Mouse (Mus musculus) forebrain, embryonic 15.5 days (tissue): ENCODE measurements around the gene Cyp26a1. TPM values are rescaled to one million over a fixed set of nuclear protein-coding genes. Genes with fewer than 3 reads are reported as not detected.

Experiments
- ATAC-seq: fragments of 200-750 bp; cut with Nextera tagmentation; replicated peaks from 2 replicates; pipeline ENCODE4 v1.8.0; 2017; ENCODE audit warnings: mild to moderate bottlenecking, moderate TSS enrichment, moderate library complexity
- H3K27ac ChIP-seq: fragments of 300-500 bp; sonication (generic); replicated peaks from 2 replicates; pipeline ENCODE4 v1.5.1; 2015; ENCODE audit warnings: mild to moderate bottlenecking, inconsistent platforms
- H3K27me3 ChIP-seq: fragments of 300-500 bp; sonication (generic); 2 replicates; pipeline ENCODE4 v1.6.1; 2015; ENCODE audit warnings: inconsistent platforms
- H3K36me3 ChIP-seq: fragments of 300-500 bp; sonication (generic); 2 replicates; pipeline ENCODE4 v1.6.1; 2015; ENCODE audit warnings: mild to moderate bottlenecking, inconsistent platforms
- H3K4me1 ChIP-seq: fragments of 300-500 bp; sonication (generic); 2 replicates; pipeline ENCODE4 v1.6.1; 2015; ENCODE audit warnings: inconsistent platforms
- H3K4me2 ChIP-seq: fragments of 300-500 bp; sonication (generic); replicated peaks from 2 replicates; pipeline ENCODE4 v1.6.1; 2015; ENCODE audit warnings: mild to moderate bottlenecking, inconsistent platforms
- H3K4me3 ChIP-seq: fragments of 300-500 bp; sonication (generic); 2 replicates; pipeline ENCODE4 v1.5.1; 2015; ENCODE audit warnings: mild to moderate bottlenecking, inconsistent platforms
- H3K9ac ChIP-seq: fragments of 300-500 bp; sonication (generic); replicated peaks from 2 replicates; pipeline ENCODE4 v1.6.1; 2015; ENCODE audit warnings: mild to moderate bottlenecking, inconsistent platforms
- H3K9me3 ChIP-seq: fragments of 300-500 bp; sonication (generic); 2 replicates; pipeline ENCODE4 v1.6.1; 2016; ENCODE audit warnings: inconsistent platforms
- WGBS: fragments of 180-500 bp; shearing (Covaris S2); methylation state at CpG from one replicate; pipeline ENCODE4 v1.1.7; 2015; ENCODE audit warnings: mixed read lengths; 5-methylcytosine and 5-hydroxymethylcytosine counted together
- polyA plus RNA-seq: library from polyadenylated mRNA; unstranded; fragments of >200 nt; fragmentation: Nextera tagmentation; extraction: Ambion mirVana; gene quantifications from 2 replicates; pipeline ENCODE4 v1.2.1, GENCODE M21; 2015

Cyp26a1 gene
- polyA plus RNA-seq, 1 experiment from 2014 or later: not detected

GRCm38 (mm10) chr19:37686941-37687850 lies 10.4 kb upstream of the Cyp26a1 start:
- Histone ChIP-seq H3K4me2 (no peak overlapping the region), H3K27me3 (peaks cover 97% of the 10 kb centered on the region), H3K36me3 (no peaks in the 10 kb centered on the region), H3K27ac (no peak overlapping the region), H3K4me1 (peaks cover 25% of the 10 kb centered on the region), H3K4me3 (no peak overlapping the region), H3K9ac (no peak overlapping the region), H3K9me3 (no peaks in the 10 kb centered on the region)
- ATAC-seq: no peak
- WGBS: 2% methylated on average over 62 of the region's 62 CpGs

- 40% methylated on average over 5 of the region's 5 CpGs for WGBS
- Histone ChIP-seq H3K9me3 (no peaks in the 10 kb centered on the region), H3K4me3 (no peak overlapping the region), H3K36me3 (no peaks in the 10 kb centered on the region), H3K9ac (no peak overlapping the region), H3K4me2 (no peak overlapping the region), H3K27ac (no peak overlapping the region), H3K4me1 (peaks cover 33% of the 10 kb centered on the region), H3K27me3 (peaks cover 100% of the 10 kb centered on the region)
- no peak for ATAC-seq
Observed at GRCm38 (mm10) chr19:37689478-37689877, 8.1 kb upstream of the Cyp26a1 start.

GRCm38 (mm10) chr19:37690716-37691115 lies 6.9 kb upstream of the Cyp26a1 start:
- ATAC-seq: no peak
- no peaks in the 10 kb centered on the region for H3K36me3 ChIP-seq
- no peak overlapping the region for H3K9ac ChIP-seq
- no peaks in the 10 kb centered on the region for H3K9me3 ChIP-seq
- no peak overlapping the region for H3K27ac ChIP-seq
- H3K4me3 ChIP-seq: no peak overlapping the region
- peaks cover 28% of the 10 kb centered on the region for H3K4me1 ChIP-seq
- no peak overlapping the region for H3K4me2 ChIP-seq
- 1% methylated on average over 29 of the region's 29 CpGs for WGBS
- peaks cover 100% of the 10 kb centered on the region for H3K27me3 ChIP-seq

GRCm38 (mm10) chr19:37692879-37693278 lies 4.7 kb upstream of the Cyp26a1 start:
- Histone ChIP-seq H3K36me3 (no peaks in the 10 kb centered on the region), H3K9me3 (no peaks in the 10 kb centered on the region), H3K27me3 (peaks cover 100% of the 10 kb centered on the region), H3K4me2 (peak overlapping the region; percentile 64), H3K9ac (0 out of 2 replicates have a peak overlapping the region, but pooled peaks have one; percentile 25), H3K4me1 (peaks cover 31% of the 10 kb centered on the region), H3K4me3 (peak overlapping the region; percentile 37), H3K27ac (no peak overlapping the region)
- peak; percentile 51 for ATAC-seq
- WGBS: under 1% methylated on average over 40 of the region's 40 CpGs

- 23% methylated on average over 13 of the region's 13 CpGs for WGBS
- no peak overlapping the region for H3K9ac ChIP-seq
- H3K27me3 ChIP-seq: peaks cover 100% of the 10 kb centered on the region
- H3K27ac ChIP-seq: no peak overlapping the region
- ATAC-seq: no peak
- no peaks in the 10 kb centered on the region for H3K36me3 ChIP-seq
- no peak overlapping the region for H3K4me3 ChIP-seq
- no peak overlapping the region for H3K4me2 ChIP-seq
- H3K9me3 ChIP-seq: no peaks in the 10 kb centered on the region
- H3K4me1 ChIP-seq: peaks cover 44% of the 10 kb centered on the region
Observed at GRCm38 (mm10) chr19:37695146-37695545, 2.5 kb upstream of the Cyp26a1 start.

GRCm38 (mm10) chr19:37695762-37696602 lies 1.6 kb upstream of the Cyp26a1 start:
- H3K9me3 ChIP-seq: no peaks in the 10 kb centered on the region
- 2% methylated on average over 42 of the region's 42 CpGs for WGBS
- H3K4me2 ChIP-seq: peak overlapping the region; percentile 24; the same call in 1 of the 2 replicates
- no peak for ATAC-seq
- H3K9ac ChIP-seq: no peak overlapping the region
- H3K36me3 ChIP-seq: no peaks in the 10 kb centered on the region
- no peak overlapping the region for H3K27ac ChIP-seq
- peaks cover 40% of the 10 kb centered on the region for H3K4me1 ChIP-seq
- peaks cover 100% of the 10 kb centered on the region for H3K27me3 ChIP-seq
- peak overlapping the region; percentile 17; the same call in 1 of the 2 replicates for H3K4me3 ChIP-seq

GRCm38 (mm10) chr19:37696603-37697334 lies 829 bp upstream of the Cyp26a1 start:
- H3K4me2 ChIP-seq: peak overlapping the region; percentile 53; the same call in 1 of the 2 replicates
- no peak overlapping the region for H3K9ac ChIP-seq
- 2% methylated on average over 22 of the region's 22 CpGs for WGBS
- no peaks in the 10 kb centered on the region for H3K9me3 ChIP-seq
- peaks cover 40% of the 10 kb centered on the region for H3K4me1 ChIP-seq
- peak overlapping the region; percentile 36 for H3K4me3 ChIP-seq
- no peak for ATAC-seq
- peaks cover 97% of the 10 kb centered on the region for H3K27me3 ChIP-seq
- H3K36me3 ChIP-seq: no peaks in the 10 kb centered on the region
- no peak overlapping the region for H3K27ac ChIP-seq

GRCm38 (mm10) chr19:37697335-37697636 lies 312 bp upstream of the Cyp26a1 start:
- no peak overlapping the region for H3K27ac ChIP-seq
- no peaks in the 10 kb centered on the region for H3K9me3 ChIP-seq
- H3K27me3 ChIP-seq: peaks cover 97% of the 10 kb centered on the region
- under 1% methylated on average over 18 of the region's 18 CpGs for WGBS
- peaks cover 40% of the 10 kb centered on the region for H3K4me1 ChIP-seq
- peak overlapping the region; percentile 53 for H3K4me2 ChIP-seq
- peak overlapping the region; percentile 36 for H3K4me3 ChIP-seq
- H3K36me3 ChIP-seq: no peaks in the 10 kb centered on the region
- ATAC-seq: no peak
- H3K9ac ChIP-seq: no peak overlapping the region

GRCm38 (mm10) chr19:37698273-37699160 lies 919 bp downstream of the Cyp26a1 start:
- under 1% methylated on average over 63 of the region's 63 CpGs for WGBS
- H3K4me2 ChIP-seq: peak overlapping the region; percentile 53
- peak overlapping the region; percentile 36 for H3K4me3 ChIP-seq
- H3K9ac ChIP-seq: no peak overlapping the region
- no peaks in the 10 kb centered on the region for H3K9me3 ChIP-seq
- H3K36me3 ChIP-seq: no peaks in the 10 kb centered on the region
- peak; percentile 27; the same call in 1 of the 2 replicates for ATAC-seq
- peaks cover 30% of the 10 kb centered on the region for H3K4me1 ChIP-seq
- H3K27ac ChIP-seq: no peak overlapping the region
- peaks cover 94% of the 10 kb centered on the region for H3K27me3 ChIP-seq

- Histone ChIP-seq H3K9me3 (no peaks in the 10 kb centered on the region), H3K4me3 (no peak overlapping the region), H3K27ac (no peak overlapping the region), H3K36me3 (no peaks in the 10 kb centered on the region), H3K4me1 (peaks cover 30% of the 10 kb centered on the region), H3K27me3 (peaks cover 85% of the 10 kb centered on the region), H3K4me2 (no peak overlapping the region), H3K9ac (no peak overlapping the region)
- ATAC-seq: no peak
- 21% methylated on average over 9 of the region's 9 CpGs for WGBS
Observed at GRCm38 (mm10) chr19:37699711-37700110, 2.1 kb downstream of the Cyp26a1 start.
